Mouse (Mus musculus) brain, embryonic 14.5 days (tissue): ENCODE results near the gene Mrpl38.

Experiments used
- CTCF ChIP-seq: fragments of 200-500 bp; IDR thresholded peaks from 2 replicates; pipeline ENCODE4 v1.5.1; 2012; ENCODE audit warnings: inconsistent platforms, mild to moderate bottlenecking, moderate library complexity, borderline replicate concordance; ENCODE audit not compliant: insufficient read depth, insufficient read length; ENCODE audit errors: extremely low read depth
- POLR2A ChIP-seq: fragments of 200-500 bp; IDR thresholded peaks from 2 replicates; pipeline ENCODE4 v1.6.1; 2012; ENCODE audit warnings: mild to moderate bottlenecking, inconsistent platforms, borderline replicate concordance; ENCODE audit not compliant: poor library complexity, insufficient read depth, insufficient read length, severe bottlenecking; ENCODE audit errors: extremely low read depth

DNA sequence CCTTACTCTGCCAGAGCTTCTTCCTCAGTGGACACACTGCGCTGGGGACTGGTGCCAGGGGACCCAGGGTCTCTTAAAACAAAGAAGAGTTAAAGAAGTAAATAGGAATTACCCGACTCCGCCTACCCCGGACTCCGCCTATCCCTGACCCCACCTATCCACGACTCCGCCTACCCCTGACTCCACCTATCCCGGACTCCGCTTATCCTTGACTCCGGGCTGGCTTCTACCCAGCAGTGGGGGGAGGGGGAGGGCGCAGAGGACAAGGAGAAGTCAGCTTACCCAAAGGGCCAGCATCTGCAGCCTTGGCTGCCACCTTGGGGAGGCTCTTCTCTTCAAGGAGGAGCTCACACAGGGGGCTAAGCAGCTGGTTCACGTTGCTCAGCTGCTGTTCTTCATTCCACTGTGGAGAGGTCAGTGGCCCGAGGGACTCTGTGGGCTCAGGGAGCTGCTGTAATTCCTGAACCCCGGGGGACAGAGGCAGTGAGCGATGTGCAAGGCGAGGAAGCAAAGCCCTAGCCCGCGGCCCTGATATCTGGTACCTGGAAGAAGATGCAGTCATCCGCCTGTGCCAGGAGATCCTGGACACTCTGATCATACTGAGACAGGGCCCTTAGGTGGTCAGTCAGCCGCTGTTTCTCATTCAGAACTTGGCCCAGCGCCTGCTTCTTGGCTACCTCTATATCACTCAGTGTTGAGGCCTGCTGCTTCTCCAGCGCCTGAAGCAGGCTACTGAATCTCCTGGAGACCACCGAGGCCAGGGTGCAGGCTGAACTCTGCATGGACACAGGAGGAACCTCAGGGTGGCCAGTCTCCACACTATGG lies 11.3 kb downstream of the Mrpl38 start, which contains the start of gene Trim47:
- TF ChIP-seq CTCF, result no peak
- TF ChIP-seq POLR2A, result no peak
